Mouse (Mus musculus): ENCODE data around the gene Gdnf. TPM values are rescaled to one million over a fixed set of nuclear protein-coding genes. Genes with fewer than 3 reads are reported as not detected.

The Gdnf gene
- polyA plus RNA-seq, 1 experiment from 2014 or later, result not detected

GRCm38 (mm10) chr15:7884181-7884580 is 73.5 kb downstream of the Gdnf start:
- no peak overlapping the region for H3K4me3 ChIP-seq (ENCODE audit: inconsistent target)
- no peak overlapping the region for H3K27ac ChIP-seq
- 95% methylated on average over 11 of the region's 11 CpGs for WGBS (ENCODE audit: missing documents)
- H3K79me2 ChIP-seq (ENCODE audit: inconsistent target), result no peaks in the 10 kb centered on the region
- H3K36me3 ChIP-seq (ENCODE audit: inconsistent target), result peaks cover 14% of the 10 kb centered on the region; the same call in 1 of the 2 replicates

DNA sequence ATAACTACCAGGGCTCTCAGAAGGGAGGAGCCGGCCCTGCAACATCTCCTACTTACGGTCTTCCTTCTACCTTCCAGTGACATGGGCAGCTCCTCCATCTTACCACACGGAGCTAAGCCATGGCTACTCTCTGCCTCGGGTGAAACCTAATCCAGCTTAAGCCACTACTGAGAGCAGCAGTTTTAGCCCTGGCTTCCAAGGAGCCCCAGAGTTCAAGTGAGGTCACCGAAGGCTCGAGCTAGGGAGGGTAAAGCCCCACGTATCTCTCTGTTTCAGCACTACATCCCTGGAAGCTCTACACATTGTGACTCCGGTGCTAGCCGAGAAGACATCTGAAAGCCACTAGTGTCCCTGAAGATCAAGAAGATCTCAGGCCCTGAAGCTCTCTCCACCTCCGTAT is 74.5 kb downstream of the Gdnf start:
- no peak overlapping the region for H3K27ac ChIP-seq
- 92% methylated on average over 10 of the region's 10 CpGs for WGBS (ENCODE audit: missing documents)
- H3K36me3 ChIP-seq (ENCODE audit: inconsistent target), result peaks cover 14% of the 10 kb centered on the region; the same call in 1 of the 2 replicates
- H3K4me3 ChIP-seq (ENCODE audit: inconsistent target), result no peak overlapping the region
- no peaks in the 10 kb centered on the region for H3K79me2 ChIP-seq (ENCODE audit: inconsistent target)

DNA sequence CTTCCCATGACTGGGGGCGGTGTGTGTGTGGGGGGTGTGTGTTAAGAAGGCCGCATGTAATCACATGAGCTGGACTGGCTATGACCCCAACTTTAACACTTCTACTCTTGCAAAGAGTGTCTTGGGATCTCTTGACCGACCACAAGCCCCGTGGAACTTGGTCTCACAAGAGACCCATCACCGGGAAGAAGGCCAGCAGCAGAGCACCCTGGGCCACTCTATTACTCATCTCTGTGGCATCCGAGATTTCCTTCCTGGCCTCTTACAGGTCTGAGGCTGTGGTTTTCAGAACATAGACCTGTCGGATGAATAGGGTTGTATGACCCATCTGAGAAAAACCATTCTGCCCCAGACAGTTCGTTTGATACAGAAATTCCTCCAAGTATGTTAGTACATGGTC is 75.9 kb downstream of the Gdnf start:
- WGBS (ENCODE audit: missing documents), result 91% methylated on average over 8 of the region's 8 CpGs
- Histone ChIP-seq H3K79me2 (ENCODE audit: inconsistent target) (no peaks in the 10 kb centered on the region), H3K27ac (no peak overlapping the region), H3K4me3 (ENCODE audit: inconsistent target) (no peak overlapping the region), H3K36me3 (ENCODE audit: inconsistent target) (peaks cover 12% of the 10 kb centered on the region; the same call in 1 of the 2 replicates)

Data from macrophage (primary cell).